ENCODE assay signal across 8 mouse cellular contexts in genomic region chr1:131200588-131200987, GRCm38 (mm10). TPM values are rescaled to one million over a fixed set of nuclear protein-coding genes. Genes with fewer than 3 reads are reported as not detected.
DNase-seq lines count a peak whose midpoint lies in the region; ATAC-seq and TF ChIP-seq lines count a peak whose summit lies in the region.

No protein-coding gene starts in this region.

- no peak for TF ChIP-seq POLR2A in bone marrow, adult 2 months (IDR thresholded peaks at IDR 0.05; ENCODE audit: borderline replicate concordance, control insufficient read depth, low read depth, low read length)

- no peak overlapping the region for H3K9ac ChIP-seq in intestine, embryonic 15.5 days

- no peak overlapping the region for H3K4me3 ChIP-seq in bone marrow, adult 2 months (replicated peaks; ENCODE audit: control insufficient read depth, low read depth, low read length)
- no peak overlapping the region for H3K4me3 ChIP-seq in intestine, embryonic 15.5 days (replicated peaks)

- H3K36me3 ChIP-seq in intestine, embryonic 15.5 days = no peaks in the 10 kb centered on the region

- WGBS in bone marrow, adult 2 months = 35% methylated on average over 10 of the region's 10 CpGs
- 55% methylated on average over 10 of the region's 10 CpGs for WGBS in intestine, embryonic 15.5 days

- H3K4me1 ChIP-seq in bone marrow, adult 2 months (ENCODE audit: control insufficient read depth, insufficient read depth, low read length) = peaks cover 4% of the 10 kb centered on the region
- peaks cover 18% of the 10 kb centered on the region for H3K4me1 ChIP-seq in intestine, embryonic 15.5 days (replicated peaks)

- TF ChIP-seq CTCF in bone marrow, adult 2 months (IDR thresholded peaks at IDR 0.05; ENCODE audit: control insufficient read depth, insufficient read depth, low read length) = no peak

- H3K9me3 ChIP-seq in intestine, embryonic 15.5 days = no peaks in the 10 kb centered on the region

- H3K4me2 ChIP-seq in intestine, embryonic 15.5 days (replicated peaks) = no peak overlapping the region

- DNase-seq in heart, adult 18-20 months = peak; percentile 35 to 43
- no peak for DNase-seq in heart, postnatal 25 days (ENCODE audit: low spot score)
- DNase-seq in lung, postnatal 36 days = peak; percentile 48
- no peak for DNase-seq in lung, postnatal 25 days (ENCODE audit: low spot score)
- peak; percentile 43 for DNase-seq in gastrocnemius, postnatal 25 days
- no peak for DNase-seq in right cerebral cortex, postnatal 36 days (ENCODE audit: low spot score in 2 of 2)

- peak overlapping the region; percentile 55; the same call in 1 of the 2 replicates for H3K27ac ChIP-seq in bone marrow, adult 2 months (ENCODE audit: control insufficient read depth, insufficient read depth, low read depth, low read length, poor library complexity)
- no peak overlapping the region for H3K27ac ChIP-seq in intestine, embryonic 15.5 days

- no peaks in the 10 kb centered on the region for H3K27me3 ChIP-seq in intestine, embryonic 15.5 days (replicated peaks)

- intact Hi-C loops in heart, postnatal 25 days (cut with DNase I) = no loop called here

- ATAC-seq in intestine, embryonic 15.5 days = no peak

RNA-seq across cellular contexts. Expression of gene Rassf5, which starts 44.5 kb away (rescaled TPM):
- 1 to 10 TPM; 2.2 to 4.4 TPM for total RNA-seq in heart, adult 18-20 months (2021)
- 1 to 10 TPM; 1.6 to 2.3 TPM for total RNA-seq in heart, postnatal 25 days (2021)
- polyA plus RNA-seq in bone marrow, adult 2 months (2011; ENCODE audit: insufficient read depth, insufficient read length, low replicate concordance, missing spikeins) = 12.7 and 21.8 TPM in 2 replicates
- under 1 TPM; 0.70 to 0.90 TPM for total RNA-seq in gastrocnemius, postnatal 25 days (2021)
- polyA plus RNA-seq in intestine, embryonic 15.5 days (2015; fragmentation: Nextera tagmentation; extraction: Ambion mirVana) = 2.8 and 3.1 TPM in 2 replicates

RNA-seq across cellular contexts. Expression of gene Eif2d, which starts 47.6 kb away (rescaled TPM):
- 10 to 100 TPM; 31.4 to 34.1 TPM for total RNA-seq in heart, adult 18-20 months (2021)
- 10 to 100 TPM; 36.5 to 36.6 TPM for total RNA-seq in heart, postnatal 25 days (2021)
- polyA plus RNA-seq in bone marrow, adult 2 months (2011; ENCODE audit: insufficient read depth, insufficient read length, low replicate concordance, missing spikeins) = 18.9 and 25.3 TPM in 2 replicates
- 10 to 100 TPM; 25.8 to 30.0 TPM for total RNA-seq in gastrocnemius, postnatal 25 days (2021)
- 53.0 and 55.1 TPM in 2 replicates for polyA plus RNA-seq in intestine, embryonic 15.5 days (2015; fragmentation: Nextera tagmentation; extraction: Ambion mirVana)

Comparison
In these comparisons a context has a peak if more than half of its experiments do, and no peak if none do; other contexts are left out.
1. DNase-seq: peak in heart, adult 18-20 months (2 of 2), lung, postnatal 36 days (single experiment) and gastrocnemius, postnatal 25 days (single experiment); none in heart, postnatal 25 days (single experiment), lung, postnatal 25 days (single experiment) and right cerebral cortex, postnatal 36 days (0 of 2).